Mouse (Mus musculus) MEL (cell line): ENCODE measurements around the gene Srgap2. TPM values are rescaled to one million over a fixed set of nuclear protein-coding genes. Genes with fewer than 3 reads are reported as not detected.

ENCODE experiments used
- DNase-seq: peaks from one replicate; pipeline ENCODE4 v3.0.0; 2011; ENCODE audit warnings: low read depth, low spot score
- H3K27ac ChIP-seq: 2 replicates; pipeline ENCODE4 v1.5.1; 2012; ENCODE audit warnings: low read depth, mild to moderate bottlenecking, control low read depth, low read length, moderate library complexity; ENCODE audit not compliant: control insufficient read depth
- H3K27me3 ChIP-seq, 2 experiments: fragments of 150-350 bp in 1 of 2; sonication (generic) in 1 of 2; 2 replicates each; pipeline ENCODE4 v1.6.1; 2012; ENCODE audit warnings: low read length in 2 of 2, mild to moderate bottlenecking in 2 of 2, improper control_type of control experiment in 1 of 2, moderate library complexity in 1 of 2; ENCODE audit not compliant: insufficient read depth in 2 of 2, control insufficient read depth in 1 of 2
- H3K36me3 ChIP-seq, 2 experiments: 2 replicates each; pipeline ENCODE4 v1.6.1; 2012 to 2014; ENCODE audit warnings: low read length in 2 of 2, improper control_type of control experiment in 1 of 2, inconsistent platforms in 1 of 2, mild to moderate bottlenecking in 1 of 2; ENCODE audit not compliant: insufficient read depth in 2 of 2, control insufficient read depth in 1 of 2
- H3K4me1 ChIP-seq, 2 experiments: fragments of 150-350 bp in 1 of 2; sonication (generic) in 1 of 2; 2 replicates each; pipeline ENCODE4 v1.6.1; 2012; ENCODE audit warnings: low read length in 2 of 2, improper control_type of control experiment in 1 of 2, mild to moderate bottlenecking in 1 of 2; ENCODE audit not compliant: insufficient read depth in 2 of 2, control insufficient read depth in 1 of 2
- H3K4me3 ChIP-seq, 2 experiments: fragments of 150-350 bp in 1 of 2; sonication (generic) in 1 of 2; 2 replicates each; pipeline ENCODE4 v1.5.1; 2012; ENCODE audit warnings: low read depth in 2 of 2, low read length in 2 of 2, mild to moderate bottlenecking in 2 of 2, moderate library complexity in 2 of 2, control low read depth in 1 of 2, improper control_type of control experiment in 1 of 2; ENCODE audit not compliant: control insufficient read depth in 1 of 2, insufficient read depth in 1 of 2
- H3K79me2 ChIP-seq: 2 replicates; pipeline ENCODE4 v1.6.1; 2012; ENCODE audit warnings: mild to moderate bottlenecking, low read length, moderate library complexity; ENCODE audit not compliant: control insufficient read depth, poor library complexity, insufficient read depth
- H3K9ac ChIP-seq: 2 replicates; pipeline ENCODE4 v1.6.1; 2012; ENCODE audit warnings: low read depth, mild to moderate bottlenecking, control low read depth, low read length, moderate library complexity; ENCODE audit not compliant: control insufficient read depth, poor library complexity, severe bottlenecking
- H3K9me3 ChIP-seq: fragments of 150-350 bp; sonication (generic); replicated peaks from 2 replicates; pipeline ENCODE4 v1.6.1; 2012; ENCODE audit warnings: mild to moderate bottlenecking, low read length, improper control_type of control experiment, moderate library complexity; ENCODE audit not compliant: insufficient read depth
- GABPA ChIP-seq: IDR thresholded peaks from 2 replicates; pipeline ENCODE4 v1.6.1; 2012; ENCODE audit warnings: low read depth, mild to moderate bottlenecking, inconsistent platforms, low read length, improper control_type of control experiment, moderate library complexity
- MAFK ChIP-seq: IDR thresholded peaks from 2 replicates; pipeline ENCODE4 v1.6.1; 2011; ENCODE audit warnings: low read depth, mild to moderate bottlenecking, low read length, improper control_type of control experiment, borderline replicate concordance
- POLR2AphosphoS2 ChIP-seq: IDR thresholded peaks from 2 replicates; pipeline ENCODE4 v1.6.1; 2011; ENCODE audit warnings: low read length, improper control_type of control experiment
- SMC3 ChIP-seq: IDR thresholded peaks from 2 replicates; pipeline ENCODE4 v1.6.1; 2011; ENCODE audit warnings: low read depth, low read length, improper control_type of control experiment
- USF2 ChIP-seq, 2 experiments: IDR thresholded peaks; 2 replicates each; pipeline ENCODE4 v1.6.1; 2011 to 2012; ENCODE audit warnings: improper control_type of control experiment in 2 of 2, low read length in 2 of 2, borderline replicate concordance in 1 of 2, inconsistent platforms in 1 of 2, low read depth in 1 of 2, mild to moderate bottlenecking in 1 of 2; ENCODE audit not compliant: insufficient read depth in 1 of 2
- ZMIZ1 ChIP-seq: IDR thresholded peaks from 2 replicates; pipeline ENCODE4 v1.6.1; 2012; ENCODE audit warnings: low read depth, mild to moderate bottlenecking, inconsistent platforms, low read length, improper control_type of control experiment, moderate library complexity
- polyA plus RNA-seq, 2 experiments: library from polyadenylated mRNA; stranded (reverse) in 1 of 2; unstranded in 1 of 2; fragments of >175 nt in 1 of 2; fragments of >200 nt in 1 of 2; gene quantifications; 2 replicates each; pipeline versions ENCODE4 v1.2.1 to v1.2.4; 2012; ENCODE audit warnings: low replicate concordance in 2 of 2, low read depth in 1 of 2; ENCODE audit not compliant: insufficient read length in 2 of 2, insufficient read depth in 1 of 2, missing spikeins in 1 of 2
- total RNA-seq: library from RNA; depleted of rRNA; stranded (reverse); fragments of 300-350 nt; gene quantifications from 2 replicates; pipeline ENCODE4 v1.2.3, GENCODE M21; 2012; rRNA removed

Srgap2 gene
- total and polyA plus RNA-seq, 3 experiments, result 9.0 to 25.3 TPM; not detected in 1

GRCm38 (mm10) chr1:131239576-131240193 is 287.5 kb downstream of the Srgap2 start:
- DNase-seq, result no peak
- Histone ChIP-seq H3K27ac (no peak overlapping the region), H3K36me3 (no peaks in the 10 kb centered on the region), H3K4me1 (no peaks in the 10 kb centered on the region), H3K79me2 (no peaks in the 10 kb centered on the region), H3K9me3 (no peaks in the 10 kb centered on the region), H3K4me3 (no peak overlapping the region), H3K27me3 (peaks cover 23 to 37% of the 10 kb centered on the region in 2 experiments), H3K9ac (no peak overlapping the region)
- TF ChIP-seq USF2 (IDR thresholded peaks at IDR 0.05; ENCODE audit: borderline replicate concordance in 1 of 2, insufficient read depth in 1 of 2, low read depth in 1 of 2, low read length in 2 of 2) (no peak), SMC3 (no peak)

DNA sequence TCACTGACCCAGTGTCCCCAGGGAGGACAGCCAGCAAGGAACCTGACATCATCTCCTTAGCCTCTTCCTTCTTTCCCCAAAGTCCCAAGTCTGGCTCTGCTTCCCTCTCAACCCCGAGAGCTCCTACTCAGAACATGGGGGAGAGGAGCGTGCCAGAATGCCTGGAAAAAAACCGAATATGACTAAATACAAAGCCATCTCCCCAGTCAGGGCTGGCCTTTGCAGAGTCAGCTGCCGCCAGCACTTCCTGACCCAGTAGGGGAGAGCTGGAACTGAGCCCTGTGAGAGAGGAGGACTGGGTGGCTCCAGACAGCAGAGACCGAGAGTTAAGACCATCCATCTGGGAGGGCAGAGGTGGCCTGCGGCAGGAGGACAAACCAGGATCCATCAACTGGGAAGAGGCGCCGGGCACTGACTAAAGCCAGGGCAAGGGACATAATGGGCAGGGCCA is 288.2 kb downstream of the Srgap2 start:
- TF ChIP-seq POLR2AphosphoS2 (no peak), MAFK (no peak)
- no peaks in the 10 kb centered on the region for H3K79me2 ChIP-seq
- no peak overlapping the region for H3K9ac ChIP-seq
- no peaks in the 10 kb centered on the region for H3K4me1 ChIP-seq
- H3K27ac ChIP-seq, result no peak overlapping the region
- H3K27me3 ChIP-seq, result peaks cover 20 to 39% of the 10 kb centered on the region in 2 experiments
- DNase-seq, result no peak
- no peak overlapping the region for H3K4me3 ChIP-seq
- no peaks in the 10 kb centered on the region for H3K36me3 ChIP-seq
- H3K9me3 ChIP-seq, result no peaks in the 10 kb centered on the region

DNA sequence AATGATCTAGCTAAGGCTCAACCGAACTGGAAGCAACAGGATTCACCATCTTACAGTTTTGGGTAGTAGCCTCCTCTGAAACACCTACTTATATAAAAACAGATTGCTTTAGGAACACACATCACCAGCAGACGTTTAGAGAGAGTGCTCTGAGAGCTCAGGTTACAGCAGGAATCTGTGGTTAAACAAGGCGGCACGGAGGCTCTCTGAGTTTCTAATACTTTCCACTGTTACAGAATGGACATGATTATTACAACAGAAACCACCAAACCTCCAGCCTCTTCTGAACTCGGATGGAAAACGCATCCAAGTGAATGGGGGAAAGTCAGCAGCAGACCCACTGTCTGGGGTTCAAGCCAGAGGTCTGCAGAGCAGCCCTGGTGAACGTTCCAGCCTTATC is 291.1 kb downstream of the Srgap2 start:
- no peak for DNase-seq
- H3K27me3 ChIP-seq, result peaks cover 19 to 40% of the 10 kb centered on the region in 2 experiments

More for the DNA sequence above, 291.1 kb downstream of the Srgap2 start:
- Histone ChIP-seq H3K27ac (no peak overlapping the region), H3K36me3 (no peaks in the 10 kb centered on the region), H3K9ac (no peak overlapping the region), H3K9me3 (no peaks in the 10 kb centered on the region), H3K4me1 (no peaks in the 10 kb centered on the region), H3K79me2 (no peaks in the 10 kb centered on the region)
- TF ChIP-seq GABPA (no peak), ZMIZ1 (no peak)
- TF ChIP-seq, all 39 proteins: peak for 0
- H3K4me3 ChIP-seq, result no peak overlapping the region

Other genes starting within 250 kb of the Srgap2 start
- 3.5 and 4.0 TPM in 2 replicates for gene Ikbke, start 247.7 kb downstream of the Srgap2 start, total RNA-seq
- 1 to 10 TPM in 1 of 2 experiments, not detected in 1; 7.2 TPM for gene Ikbke, start 247.7 kb downstream of the Srgap2 start, polyA plus RNA-seq
- 8.1 and 8.2 TPM in 2 replicates for gene Fam72a, start 551 bp upstream of the Srgap2 start, total RNA-seq
- 1 to 10 TPM in 1 of 2 experiments, not detected in 1; 8.8 TPM for gene Fam72a, start 551 bp upstream of the Srgap2 start, polyA plus RNA-seq
- not detected in 2 replicates for gene Avpr1b, start 71.9 kb upstream of the Srgap2 start, total RNA-seq
- gene Avpr1b, start 71.9 kb upstream of the Srgap2 start, polyA plus RNA-seq, result not detected
- 50.9 and 92.7 TPM in 2 replicates for gene Ctse, start 111.0 kb upstream of the Srgap2 start, total RNA-seq
- 10 to 100 TPM in 1 of 2 experiments, not detected in 1; 55.2 TPM for gene Ctse, start 111.0 kb upstream of the Srgap2 start, polyA plus RNA-seq
- gene Rab7b, start 161.3 kb upstream of the Srgap2 start, total RNA-seq, result 0.23 TPM in 1 of 2 replicates, not detected in the other
- gene Rab7b, start 161.3 kb upstream of the Srgap2 start, polyA plus RNA-seq, result under 1 TPM in 1 of 2 experiments, not detected in 1; 0.21 TPM
- not detected in 2 replicates for gene Slc26a9, start 216.7 kb upstream of the Srgap2 start, total RNA-seq
- under 1 TPM in 1 of 2 experiments, not detected in 1; 0.04 TPM for gene Slc26a9, start 216.7 kb upstream of the Srgap2 start, polyA plus RNA-seq